Mouse (Mus musculus) G1E-ER4 (cell line): ENCODE data around the gene Lmo2. TPM values are rescaled to one million over a fixed set of nuclear protein-coding genes. Genes with fewer than 3 reads are reported as not detected.

Experiments used
- GATA1 ChIP-seq: IDR thresholded peaks from one replicate; pipeline ENCODE4 v1.8.0; 2012; ENCODE audit warnings: low read length, inconsistent platforms
- polyA plus RNA-seq: library from polyadenylated mRNA; stranded (reverse); fragments of >175 nt; gene quantifications from 2 replicates; pipeline ENCODE4 v1.2.3, GENCODE M21; 2012

Lmo2 gene
- polyA plus RNA-seq, 1 experiment: 771 TPM

DNA sequence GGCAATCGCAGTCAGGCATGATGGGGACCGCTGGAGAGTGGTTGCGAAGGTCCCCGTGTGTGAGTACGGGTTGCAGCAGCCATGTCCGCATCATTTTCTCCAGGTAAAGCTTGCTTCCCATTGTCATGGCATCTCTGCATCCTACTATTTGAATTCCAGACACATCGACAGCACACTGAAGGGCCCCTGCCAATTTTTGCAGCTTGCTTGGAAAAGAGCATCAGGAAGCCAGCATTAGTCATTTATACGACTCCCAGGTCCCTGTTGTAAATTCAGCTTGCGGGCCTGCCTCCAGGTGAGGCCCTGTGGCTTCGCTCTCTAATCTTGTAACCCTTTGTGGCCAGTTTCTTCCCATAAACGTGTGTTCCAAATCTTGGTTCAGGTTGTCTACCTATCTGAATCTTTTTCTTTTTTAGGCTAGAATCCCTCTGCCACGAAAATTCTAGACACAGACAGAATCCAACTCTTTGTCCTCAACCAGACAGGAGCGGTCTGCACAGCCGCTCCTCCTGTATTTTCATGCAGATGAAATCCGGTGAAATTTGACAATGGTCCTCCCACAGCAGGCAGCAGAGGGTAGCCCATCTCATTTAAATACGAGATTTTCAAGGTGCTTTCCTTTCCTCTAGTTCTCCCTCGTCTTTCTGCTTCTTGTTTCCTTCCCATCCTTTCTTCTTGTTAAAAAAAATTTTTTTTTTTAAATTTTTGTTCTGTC, 35.0 kb downstream of the Lmo2 start:
- no peak for TF ChIP-seq GATA1

DNA sequence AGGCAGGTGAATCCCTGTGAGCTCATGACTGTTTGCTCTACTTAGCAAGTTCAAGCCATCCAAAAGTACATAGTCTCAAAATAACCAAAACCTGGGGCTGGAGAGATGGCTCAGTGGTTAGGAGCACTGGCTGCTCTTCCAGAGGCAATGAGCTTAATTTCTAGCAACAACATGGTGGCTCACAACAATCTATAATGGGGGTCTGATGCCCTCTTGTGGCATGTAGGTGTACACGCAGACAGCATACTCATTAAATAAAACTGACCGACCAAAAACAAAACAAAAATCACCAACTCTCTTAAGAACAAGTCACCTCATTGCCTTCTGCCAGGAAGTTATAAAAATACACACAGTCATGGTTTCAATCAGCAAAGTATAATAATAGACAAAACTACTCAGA, 43.3 kb downstream of the Lmo2 start:
- TF ChIP-seq GATA1: no peak

DNA sequence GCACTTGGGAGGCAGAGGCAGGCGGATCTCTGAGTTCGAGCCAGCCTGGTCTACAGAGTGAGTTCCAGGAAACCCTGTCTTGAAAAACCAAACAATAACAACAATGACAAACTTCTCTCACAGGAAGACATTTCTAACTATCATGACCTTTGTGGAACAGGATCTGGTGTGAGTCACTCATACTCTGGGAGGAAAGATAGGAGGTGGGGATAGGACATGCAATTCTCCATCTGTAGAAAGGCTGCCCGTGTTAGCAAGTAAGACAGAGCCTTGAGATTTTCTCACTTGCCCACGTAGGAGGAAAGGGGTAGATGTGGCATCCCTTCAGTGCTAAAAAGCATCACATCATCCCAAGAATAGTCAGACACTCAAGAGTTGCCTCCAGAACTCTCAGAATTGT, 44.1 kb downstream of the Lmo2 start:
- no peak for TF ChIP-seq GATA1

DNA sequence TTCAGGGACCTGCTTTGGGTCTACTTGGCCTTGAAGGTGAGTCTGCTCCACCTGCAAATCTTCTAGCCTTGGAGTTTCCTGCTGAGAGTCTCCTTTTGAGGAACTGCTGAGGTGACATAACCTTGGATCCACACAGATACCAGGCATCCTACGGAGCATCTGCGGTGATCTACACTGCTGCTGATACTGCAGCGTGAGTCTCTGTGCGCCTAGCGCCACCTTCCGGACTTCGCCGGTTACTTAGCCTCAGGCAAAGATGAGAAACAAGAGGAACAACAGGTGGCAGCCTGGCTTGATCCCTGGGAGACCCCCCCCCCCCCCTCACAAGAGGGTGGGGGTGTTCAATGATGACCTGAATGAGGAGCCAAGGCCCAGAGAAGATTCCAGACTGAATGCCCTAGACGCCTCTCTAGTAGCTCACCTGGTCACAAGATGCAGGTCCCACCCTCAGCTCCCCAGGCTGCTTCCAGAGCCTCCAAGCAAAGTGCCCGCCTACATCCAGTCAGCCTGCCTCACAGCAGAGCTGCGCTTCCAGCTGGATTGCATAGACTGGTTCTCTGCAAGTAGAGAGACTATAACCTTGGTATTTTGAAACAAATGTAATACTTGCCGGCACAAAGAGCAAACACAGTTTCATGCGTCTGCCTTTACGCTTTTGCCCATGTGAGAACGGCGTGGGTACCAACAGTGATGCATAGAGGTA, 45.1 kb downstream of the Lmo2 start:
- no peak for TF ChIP-seq GATA1

DNA sequence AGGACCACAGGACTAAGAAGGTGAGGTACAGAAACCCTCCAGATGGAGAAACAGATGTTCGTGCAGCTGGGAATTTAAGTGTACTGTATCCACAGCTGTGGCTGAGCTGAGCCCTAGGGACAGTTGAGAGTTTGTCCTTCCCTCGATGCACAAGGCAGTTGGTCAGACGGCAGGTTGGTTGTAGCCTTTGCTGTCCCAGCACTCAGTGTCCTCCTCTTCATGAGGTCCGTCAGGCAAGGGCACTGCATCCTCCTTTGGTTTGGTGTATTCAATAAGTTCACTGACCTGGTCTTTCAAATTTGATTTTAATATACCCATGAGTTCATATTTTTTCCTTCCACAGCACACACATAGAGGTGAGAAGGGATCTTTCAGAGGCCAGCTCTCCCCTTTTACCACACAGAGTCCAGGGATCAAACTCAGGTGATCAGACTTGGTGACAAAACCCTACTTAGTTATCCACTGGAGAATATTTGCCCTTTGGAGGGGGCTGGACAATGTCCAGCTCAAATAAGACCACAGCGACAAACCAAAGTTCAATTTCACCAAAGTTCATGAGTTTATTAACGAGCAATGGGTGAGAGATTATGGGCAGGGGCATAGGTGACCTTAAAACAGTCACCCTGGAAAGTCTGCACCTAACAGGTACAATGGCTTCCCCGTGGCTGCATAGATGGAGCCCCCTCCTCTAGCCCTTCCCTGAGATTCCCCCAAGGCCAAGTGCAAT, 50.2 kb downstream of the Lmo2 start:
- TF ChIP-seq GATA1: no peak

DNA sequence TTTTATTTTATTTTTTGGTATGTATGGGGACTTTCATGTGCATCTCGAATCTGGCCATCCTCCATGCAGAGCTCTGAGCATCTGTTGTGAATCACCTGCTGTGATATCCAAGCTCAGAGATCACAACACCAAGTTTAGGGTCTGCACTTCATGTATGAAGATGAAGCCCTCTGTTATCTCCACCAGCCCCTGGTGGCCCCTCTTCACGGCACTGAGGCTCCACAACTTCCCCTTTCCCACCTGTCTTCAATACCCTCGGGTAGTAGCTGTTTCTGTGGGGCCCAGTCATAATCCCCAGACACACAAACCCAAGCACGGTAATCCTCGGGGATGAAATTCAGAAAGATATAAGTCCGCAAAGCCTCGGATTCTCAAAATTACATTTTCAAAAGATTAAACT, 65.3 kb downstream of the Lmo2 start:
- no peak for TF ChIP-seq GATA1

DNA sequence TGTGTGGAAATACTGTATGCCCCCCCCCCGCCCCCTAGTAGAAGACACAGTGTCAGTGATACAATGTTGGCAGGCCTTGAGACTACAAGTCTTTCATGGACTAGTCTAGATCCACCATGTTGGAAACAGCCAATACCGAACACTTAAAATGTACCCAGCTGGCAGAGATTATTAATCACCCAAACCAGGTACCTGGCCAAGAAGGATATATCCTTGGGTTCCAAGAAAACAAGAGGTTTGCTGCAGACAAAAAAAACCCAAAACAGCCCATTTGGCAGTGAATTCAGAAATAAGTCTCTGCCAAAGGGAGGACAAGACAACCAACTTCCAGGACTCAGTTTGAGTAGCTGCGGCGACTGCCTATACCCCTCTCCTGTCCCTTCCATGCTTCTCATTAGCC, 66.9 kb downstream of the Lmo2 start:
- no peak for TF ChIP-seq GATA1

DNA sequence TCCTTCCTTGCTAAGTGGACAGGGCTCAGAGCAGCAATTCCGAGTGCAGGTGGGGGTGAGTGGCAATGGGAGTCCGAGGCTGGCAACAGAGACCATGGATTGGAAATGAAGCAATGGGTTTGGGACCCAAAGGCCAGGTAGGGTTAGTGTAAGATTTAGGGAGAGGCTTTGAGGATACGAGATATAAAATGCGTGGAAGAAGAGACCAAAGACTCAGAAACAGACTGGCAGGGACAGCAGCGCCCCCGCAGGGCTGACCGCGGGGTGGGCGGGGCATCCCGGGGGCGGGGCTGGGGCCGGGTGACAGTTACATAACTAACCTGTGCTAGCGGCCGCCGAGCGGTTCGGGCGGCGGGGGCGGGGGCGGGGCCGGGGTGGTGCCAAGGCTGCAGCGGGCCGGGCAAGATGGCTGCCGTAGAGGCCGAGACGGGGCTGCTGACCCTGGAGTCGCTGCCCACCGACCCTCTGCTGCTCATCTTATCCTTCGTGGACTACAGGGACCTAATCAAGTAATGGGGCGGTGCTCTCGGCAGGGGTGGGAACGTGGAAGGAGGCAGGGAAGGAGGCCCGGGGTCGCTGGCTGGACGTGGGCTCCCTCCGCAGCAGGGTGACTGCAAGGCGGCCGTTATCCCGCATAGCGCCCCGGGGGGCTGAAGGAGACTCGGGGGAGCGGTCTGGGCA, 69.8 kb downstream of the Lmo2 start, which contains the start of gene Fbxo3:
TSS of gene Fbxo3 (plus strand) at position 264 of the 681 bp plus-strand sequence.
- no peak for TF ChIP-seq GATA1

DNA sequence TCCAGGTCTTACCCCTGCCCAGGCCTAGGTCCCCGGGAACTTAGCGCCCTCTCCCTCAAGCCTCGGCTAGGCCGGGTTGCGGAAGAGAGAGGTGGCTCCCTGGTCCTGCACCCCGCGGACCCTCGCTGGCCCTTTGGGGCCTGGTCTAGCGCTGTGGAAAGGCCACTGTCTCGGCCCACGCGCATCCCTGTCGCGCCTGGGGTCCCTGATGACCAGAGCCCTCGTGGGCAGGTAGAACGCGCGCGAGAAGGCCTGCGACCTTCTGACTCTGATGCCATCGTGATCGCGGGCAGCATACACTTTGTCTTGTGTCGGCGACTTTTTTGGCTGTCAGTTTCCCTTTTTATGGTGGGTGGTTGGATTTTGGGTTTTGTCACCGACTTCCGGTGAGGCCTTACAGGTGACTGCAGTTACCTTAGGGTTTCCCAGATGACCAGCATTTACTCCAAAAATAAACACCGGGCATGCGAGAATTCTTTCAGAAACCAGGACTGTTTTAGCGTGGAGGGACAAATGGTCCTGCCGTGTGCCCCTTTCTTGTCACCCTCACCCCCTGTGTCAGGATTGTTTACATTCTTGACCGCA, 70.4 kb downstream of the Lmo2 start, which contains the start of gene 4931422A03Rik:
TSS of gene 4931422A03Rik (minus strand) at position 223 of the 585 bp plus-strand sequence.
- no peak for TF ChIP-seq GATA1

DNA sequence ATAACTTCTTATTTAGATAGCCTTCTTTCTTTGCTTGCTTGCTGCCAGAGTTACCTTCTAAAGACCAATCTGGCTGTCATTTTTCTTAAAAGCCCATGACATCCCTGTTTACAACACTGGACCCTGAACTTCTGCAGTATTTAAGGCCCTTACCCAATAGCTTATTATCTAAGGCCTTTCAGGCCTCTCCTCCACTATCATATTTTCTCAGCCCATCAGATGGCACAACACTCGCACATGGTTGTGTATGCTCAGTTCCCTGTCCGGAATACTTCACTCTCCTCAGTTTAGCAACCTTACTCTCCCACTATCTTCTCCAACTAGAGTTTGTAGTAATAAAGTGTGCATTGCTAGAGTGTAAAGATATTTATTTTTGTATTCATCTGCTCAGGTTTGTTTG, 71.3 kb downstream of the Lmo2 start:
- no peak for TF ChIP-seq GATA1

DNA sequence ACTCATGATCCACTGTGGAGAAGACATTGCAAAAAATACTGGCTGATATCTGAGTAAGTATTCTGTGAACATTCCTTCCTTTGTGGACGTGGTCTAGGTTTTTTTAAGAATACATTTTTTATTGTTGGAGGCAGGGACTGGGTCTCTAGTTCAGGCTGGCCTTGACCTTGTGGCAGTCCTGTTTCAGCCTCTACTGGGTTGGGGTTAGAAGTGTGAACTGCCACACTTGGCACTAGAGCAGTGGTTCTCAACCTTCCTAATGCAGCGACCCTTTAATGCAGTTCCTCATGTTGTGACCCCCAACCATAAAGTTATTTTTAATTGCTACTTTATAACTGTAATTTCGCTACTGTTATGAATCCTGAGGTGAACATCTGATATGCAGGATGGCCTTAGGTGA, 72.6 kb downstream of the Lmo2 start:
- TF ChIP-seq GATA1: no peak

Other genes starting within 250 kb of the Lmo2 start
- gene Nat10, start 196.7 kb upstream of the Lmo2 start, polyA plus RNA-seq: 35.1 and 45.3 TPM in 2 replicates
- gene Caprin1, start 160.3 kb upstream of the Lmo2 start, polyA plus RNA-seq: 223 and 302 TPM in 2 replicates
- 11.0 and 12.8 TPM in 2 replicates for gene Fbxo3, start 69.7 kb downstream of the Lmo2 start, polyA plus RNA-seq
- not detected in 2 replicates for gene 4931422A03Rik, start 70.4 kb downstream of the Lmo2 start, polyA plus RNA-seq
- not detected in 2 replicates for gene Gm10912, start 107.8 kb downstream of the Lmo2 start, polyA plus RNA-seq
- not detected in 2 replicates for gene Gm10799, start 110.6 kb downstream of the Lmo2 start, polyA plus RNA-seq
- gene Cd59b, start 111.9 kb downstream of the Lmo2 start, polyA plus RNA-seq: not detected in 2 replicates
- not detected in 2 replicates for gene Cd59a, start 137.8 kb downstream of the Lmo2 start, polyA plus RNA-seq
- 0.23 and 0.42 TPM in 2 replicates for gene A930018P22Rik, start 164.8 kb downstream of the Lmo2 start, polyA plus RNA-seq